Mouse (Mus musculus) liver, embryonic 16.5 days (tissue): ENCODE measurements at regions not wholly inside any gene's neighbourhood (a gene's known extent, or its start where the extent isn't known, plus 50 kb on each side); places are given as distances from the start of the nearest gene placed in this dataset.

ENCODE experiments used
- ATAC-seq: fragments of 200-750 bp; cut with Nextera tagmentation; 2 replicates; pipeline ENCODE4 v1.8.0; 2017; ENCODE audit warnings: low read depth, mild to moderate bottlenecking, moderate number of reproducible peaks, moderate library complexity
- H3K27ac ChIP-seq: fragments of 300-500 bp; sonication (generic); 2 replicates; pipeline ENCODE4 v1.5.1; 2014; ENCODE audit warnings: mild to moderate bottlenecking, low read length
- H3K27me3 ChIP-seq: fragments of 300-500 bp; sonication (generic); 2 replicates; pipeline ENCODE4 v1.6.1; 2014; ENCODE audit warnings: low read depth, low read length, mixed read lengths; ENCODE audit not compliant: control insufficient read depth, insufficient read depth
- H3K36me3 ChIP-seq: fragments of 300-500 bp; sonication (generic); 2 replicates; pipeline ENCODE4 v1.6.1; 2014; ENCODE audit warnings: mild to moderate bottlenecking; ENCODE audit not compliant: control insufficient read depth, insufficient read depth
- H3K4me1 ChIP-seq: fragments of 300-500 bp; sonication (generic); 2 replicates; pipeline ENCODE4 v1.6.1; 2014; ENCODE audit warnings: low read depth, low read length, mixed read lengths; ENCODE audit not compliant: control insufficient read depth
- H3K4me2 ChIP-seq: fragments of 300-500 bp; sonication (generic); 2 replicates; pipeline ENCODE4 v1.6.1; 2014; ENCODE audit warnings: low read depth, low read length, mixed read lengths
- H3K4me3 ChIP-seq: fragments of 300-500 bp; sonication (generic); 2 replicates; pipeline ENCODE4 v1.5.1; 2014; ENCODE audit warnings: low read depth, mild to moderate bottlenecking, low read length
- H3K9ac ChIP-seq: fragments of 300-500 bp; sonication (generic); 2 replicates; pipeline ENCODE4 v1.6.1; 2014; ENCODE audit warnings: low read depth, low read length
- H3K9me3 ChIP-seq: fragments of 300-500 bp; sonication (generic); replicated peaks from 2 replicates; pipeline ENCODE4 v1.6.1; 2016; ENCODE audit warnings: low read length; ENCODE audit not compliant: control insufficient read depth
- WGBS: fragments of 180-500 bp; shearing (Covaris S2); extraction: QIAGEN DNeasy Blood & Tissue Kit; methylation state at CpG from one replicate; pipeline ENCODE4 v1.1.7; 2014; ENCODE audit not compliant: insufficient replicate concordance; 5-methylcytosine and 5-hydroxymethylcytosine counted together

GRCm38 (mm10) chr17:4390577-4390976 is 603.6 kb upstream of the Arid1b start:
- Histone ChIP-seq H3K27ac (no peak overlapping the region), H3K36me3 (no peaks in the 10 kb centered on the region), H3K4me2 (no peak overlapping the region), H3K9me3 (no peaks in the 10 kb centered on the region), H3K4me1 (no peaks in the 10 kb centered on the region), H3K4me3 (no peak overlapping the region), H3K9ac (no peak overlapping the region), H3K27me3 (no peaks in the 10 kb centered on the region)
- ATAC-seq = no peak

GRCm38 (mm10) chr17:4391210-4391609 is 602.9 kb upstream of the Arid1b start:
- no peak overlapping the region for H3K9ac ChIP-seq
- no peaks in the 10 kb centered on the region for H3K9me3 ChIP-seq
- no peaks in the 10 kb centered on the region for H3K36me3 ChIP-seq
- no peak for ATAC-seq
- 45% methylated on average over 1 of the region's 1 CpGs for WGBS
- no peaks in the 10 kb centered on the region for H3K27me3 ChIP-seq
- no peak overlapping the region for H3K27ac ChIP-seq
- H3K4me2 ChIP-seq = no peak overlapping the region
- no peak overlapping the region for H3K4me3 ChIP-seq
- H3K4me1 ChIP-seq = no peaks in the 10 kb centered on the region

GRCm38 (mm10) chr17:4396119-4396518 is 598.0 kb upstream of the Arid1b start:
- H3K27ac ChIP-seq = no peak overlapping the region
- H3K27me3 ChIP-seq = no peaks in the 10 kb centered on the region
- H3K9ac ChIP-seq = no peak overlapping the region
- H3K4me3 ChIP-seq = no peak overlapping the region
- no peak overlapping the region for H3K4me2 ChIP-seq
- WGBS = 22% methylated on average over 5 of the region's 5 CpGs
- no peaks in the 10 kb centered on the region for H3K4me1 ChIP-seq
- H3K9me3 ChIP-seq = no peaks in the 10 kb centered on the region
- H3K36me3 ChIP-seq = no peaks in the 10 kb centered on the region
- ATAC-seq = no peak

- Histone ChIP-seq H3K27me3 (no peaks in the 10 kb centered on the region), H3K4me2 (no peak overlapping the region), H3K27ac (no peak overlapping the region), H3K4me1 (no peaks in the 10 kb centered on the region), H3K4me3 (no peak overlapping the region), H3K36me3 (no peaks in the 10 kb centered on the region), H3K9me3 (no peaks in the 10 kb centered on the region), H3K9ac (no peak overlapping the region)
- WGBS = 63% methylated on average over 5 of the region's 5 CpGs
- no peak for ATAC-seq
Observed at GRCm38 (mm10) chr17:4417686-4418085, 576.4 kb upstream of the Arid1b start.

- WGBS = 43% methylated on average over 6 of the region's 6 CpGs
- no peaks in the 10 kb centered on the region for H3K36me3 ChIP-seq
- H3K4me1 ChIP-seq = no peaks in the 10 kb centered on the region
- H3K9me3 ChIP-seq = no peaks in the 10 kb centered on the region
- H3K27ac ChIP-seq = no peak overlapping the region
- no peak for ATAC-seq
- H3K27me3 ChIP-seq = no peaks in the 10 kb centered on the region
- H3K9ac ChIP-seq = no peak overlapping the region
- H3K4me2 ChIP-seq = no peak overlapping the region
- H3K4me3 ChIP-seq = no peak overlapping the region
Observed at GRCm38 (mm10) chr17:4424451-4425168, 569.5 kb upstream of the Arid1b start.

GRCm38 (mm10) chr17:4425342-4425741 is 568.8 kb upstream of the Arid1b start:
- H3K9ac ChIP-seq = no peak overlapping the region
- no peak overlapping the region for H3K4me3 ChIP-seq
- WGBS = 41% methylated on average over 2 of the region's 2 CpGs
- H3K4me1 ChIP-seq = no peaks in the 10 kb centered on the region
- H3K27ac ChIP-seq = no peak overlapping the region
- no peaks in the 10 kb centered on the region for H3K9me3 ChIP-seq
- no peak for ATAC-seq
- no peaks in the 10 kb centered on the region for H3K36me3 ChIP-seq
- no peaks in the 10 kb centered on the region for H3K27me3 ChIP-seq
- no peak overlapping the region for H3K4me2 ChIP-seq

GRCm38 (mm10) chr17:4429036-4429435 is 565.1 kb upstream of the Arid1b start:
- WGBS = 52% methylated on average over 2 of the region's 2 CpGs

GRCm38 (mm10) chr17:4445606-4446005 is 548.5 kb upstream of the Arid1b start:
- Histone ChIP-seq H3K36me3 (no peaks in the 10 kb centered on the region), H3K4me3 (no peak overlapping the region), H3K9me3 (no peaks in the 10 kb centered on the region), H3K4me1 (no peaks in the 10 kb centered on the region), H3K27ac (no peak overlapping the region), H3K9ac (no peak overlapping the region), H3K4me2 (no peak overlapping the region), H3K27me3 (no peaks in the 10 kb centered on the region)
- no peak for ATAC-seq
- 74% methylated on average over 1 of the region's 1 CpGs for WGBS

More at GRCm38 (mm10) chr17:4429036-4429435, 565.1 kb upstream of the Arid1b start:
- no peak overlapping the region for H3K9ac ChIP-seq
- no peaks in the 10 kb centered on the region for H3K27me3 ChIP-seq
- H3K9me3 ChIP-seq = no peaks in the 10 kb centered on the region
- no peak overlapping the region for H3K27ac ChIP-seq
- no peaks in the 10 kb centered on the region for H3K4me1 ChIP-seq
- no peak for ATAC-seq
- H3K4me3 ChIP-seq = no peak overlapping the region
- H3K4me2 ChIP-seq = no peak overlapping the region
- H3K36me3 ChIP-seq = no peaks in the 10 kb centered on the region

- ATAC-seq = no peak
- Histone ChIP-seq H3K4me1 (no peaks in the 10 kb centered on the region), H3K36me3 (no peaks in the 10 kb centered on the region), H3K27me3 (no peaks in the 10 kb centered on the region), H3K4me2 (no peak overlapping the region), H3K9ac (no peak overlapping the region), H3K9me3 (no peaks in the 10 kb centered on the region), H3K4me3 (no peak overlapping the region), H3K27ac (no peak overlapping the region)
- 46% methylated on average over 1 of the region's 1 CpGs for WGBS
Observed at GRCm38 (mm10) chr17:4457491-4457890, 536.6 kb upstream of the Arid1b start.
